Mouse (Mus musculus) intestine, embryonic 16.5 days (tissue): Measurements from ENCODE around the gene Rbm5. TPM values are rescaled to one million over a fixed set of nuclear protein-coding genes. Genes with fewer than 3 reads are reported as not detected.

Experiments used
- ATAC-seq: fragments of 200-750 bp; cut with Nextera tagmentation; 2 replicates; pipeline ENCODE4 v1.8.0; 2017; ENCODE audit warnings: moderate TSS enrichment, moderate library complexity
- H3K27ac ChIP-seq: fragments of 300-500 bp; sonication (generic); 2 replicates; pipeline ENCODE4 v1.5.1; 2014; ENCODE audit warnings: mild to moderate bottlenecking, low read length
- H3K27me3 ChIP-seq: fragments of 300-500 bp; sonication (generic); replicated peaks from 2 replicates; pipeline ENCODE4 v1.6.1; 2014; ENCODE audit warnings: low read length, control low read depth, mixed read lengths; ENCODE audit not compliant: control insufficient read depth, insufficient read depth
- H3K36me3 ChIP-seq: fragments of 300-500 bp; sonication (generic); 2 replicates; pipeline ENCODE4 v1.6.1; 2014; ENCODE audit warnings: low read length, control low read depth; ENCODE audit not compliant: control insufficient read depth, insufficient read depth
- H3K4me1 ChIP-seq: fragments of 300-500 bp; sonication (generic); 2 replicates; pipeline ENCODE4 v1.6.1; 2014; ENCODE audit warnings: low read length, control low read depth, mixed read lengths; ENCODE audit not compliant: control insufficient read depth, insufficient read depth
- H3K4me2 ChIP-seq: fragments of 300-500 bp; sonication (generic); 2 replicates; pipeline ENCODE4 v1.6.1; 2014; ENCODE audit warnings: low read depth, low read length, control low read depth
- H3K4me3 ChIP-seq: fragments of 300-500 bp; sonication (generic); 2 replicates; pipeline ENCODE4 v1.5.1; 2014; ENCODE audit warnings: mild to moderate bottlenecking, low read length
- H3K9ac ChIP-seq: fragments of 300-500 bp; sonication (generic); 2 replicates; pipeline ENCODE4 v1.6.1; 2014; ENCODE audit warnings: low read depth, low read length
- H3K9me3 ChIP-seq: fragments of 300-500 bp; sonication (generic); 2 replicates; pipeline ENCODE4 v1.6.1; 2016; ENCODE audit warnings: low read length, control low read depth; ENCODE audit not compliant: control insufficient read depth
- WGBS: fragments of 180-500 bp; shearing (Covaris S2); extraction: QIAGEN DNeasy Blood & Tissue Kit; methylation state at CpG from one replicate; pipeline ENCODE4 v1.1.7; 2014; 5-methylcytosine and 5-hydroxymethylcytosine counted together
- polyA plus RNA-seq: library from polyadenylated mRNA; unstranded; fragments of >200 nt; fragmentation: Nextera tagmentation; extraction: Ambion mirVana; gene quantifications from 2 replicates; pipeline ENCODE4 v1.2.1, GENCODE M21; 2015

The Rbm5 gene
- polyA plus RNA-seq, 1 experiment from 2014 or later, result 145 TPM

DNA sequence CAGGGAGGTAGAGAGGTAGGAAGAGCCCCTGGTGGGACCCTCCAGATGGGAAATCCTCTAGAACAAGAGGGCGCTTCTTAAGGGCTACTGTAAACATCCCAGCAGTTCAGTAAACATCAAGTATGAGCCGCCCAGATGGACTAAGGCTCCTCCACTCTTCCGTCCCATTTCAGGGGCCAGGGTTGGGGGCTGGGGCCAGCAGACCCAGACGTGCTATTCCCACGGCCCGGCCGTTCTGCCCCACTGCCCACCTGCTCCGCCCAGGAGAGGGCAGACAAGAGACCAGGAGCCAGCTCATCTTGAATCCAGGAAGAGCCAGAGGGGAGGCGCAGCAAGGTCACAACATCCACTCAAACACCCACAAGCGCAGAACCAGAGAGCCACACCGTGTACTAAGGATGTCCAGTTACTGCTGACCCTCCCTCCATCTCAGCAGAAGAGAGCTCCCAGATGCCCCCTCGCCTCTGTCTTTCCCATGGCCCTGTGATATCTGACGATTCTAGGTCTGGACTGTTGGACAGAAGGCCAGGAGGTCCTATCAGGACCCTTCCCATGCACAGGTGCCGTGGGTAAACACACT is 72.1 kb downstream of the Rbm5 start:
- H3K4me1 ChIP-seq, result peaks cover 70% of the 10 kb centered on the region
- 17% methylated on average over 14 of the region's 14 CpGs for WGBS
- no peaks in the 10 kb centered on the region for H3K36me3 ChIP-seq
- H3K9ac ChIP-seq, result 0 out of 2 replicates have a peak overlapping the region, but pooled peaks have one; percentile 23
- H3K4me3 ChIP-seq, result no peak overlapping the region
- H3K27me3 ChIP-seq, result no peaks in the 10 kb centered on the region
- H3K27ac ChIP-seq, result peak overlapping the region; percentile 65
- peak; percentile 19 for ATAC-seq
- no peaks in the 10 kb centered on the region for H3K9me3 ChIP-seq
- peak overlapping the region; percentile 30 for H3K4me2 ChIP-seq

DNA sequence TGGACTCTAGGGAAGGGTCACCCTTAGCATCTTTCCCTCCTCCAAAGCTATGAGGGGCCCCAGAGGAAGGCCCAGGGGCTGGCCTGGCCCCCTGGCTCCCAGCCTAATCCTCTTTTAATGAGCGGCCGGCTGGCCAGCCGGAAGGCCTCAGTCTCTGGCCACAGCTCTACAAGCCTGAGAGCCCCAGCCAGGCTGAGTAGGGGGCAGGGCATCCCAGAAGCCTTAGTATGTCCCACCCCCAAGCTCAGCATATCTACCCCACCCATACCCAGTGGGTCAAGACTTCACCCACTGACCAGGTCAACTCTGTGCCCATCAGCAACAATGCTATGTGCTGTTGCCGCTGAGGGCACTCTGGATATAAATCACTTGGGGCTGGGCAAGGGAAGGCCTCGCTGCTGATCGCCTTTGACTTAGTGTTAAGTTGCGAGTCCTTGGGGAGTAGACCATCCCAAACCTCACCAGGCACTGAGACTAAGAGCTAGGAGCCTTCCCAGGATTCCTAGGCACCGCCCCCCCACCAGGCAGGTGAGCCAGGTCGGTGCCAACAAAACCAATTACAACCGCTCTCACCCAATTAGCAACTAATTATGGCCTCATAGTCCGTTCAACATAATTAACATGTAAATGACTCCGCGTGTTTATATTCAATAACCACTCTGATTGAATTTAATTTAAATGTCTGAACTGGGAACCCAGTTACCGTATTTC is 72.8 kb downstream of the Rbm5 start:
- WGBS, result 34% methylated on average over 14 of the region's 14 CpGs
- H3K4me2 ChIP-seq, result peak overlapping the region; percentile 30; the same call in 1 of the 2 replicates

DNA sequence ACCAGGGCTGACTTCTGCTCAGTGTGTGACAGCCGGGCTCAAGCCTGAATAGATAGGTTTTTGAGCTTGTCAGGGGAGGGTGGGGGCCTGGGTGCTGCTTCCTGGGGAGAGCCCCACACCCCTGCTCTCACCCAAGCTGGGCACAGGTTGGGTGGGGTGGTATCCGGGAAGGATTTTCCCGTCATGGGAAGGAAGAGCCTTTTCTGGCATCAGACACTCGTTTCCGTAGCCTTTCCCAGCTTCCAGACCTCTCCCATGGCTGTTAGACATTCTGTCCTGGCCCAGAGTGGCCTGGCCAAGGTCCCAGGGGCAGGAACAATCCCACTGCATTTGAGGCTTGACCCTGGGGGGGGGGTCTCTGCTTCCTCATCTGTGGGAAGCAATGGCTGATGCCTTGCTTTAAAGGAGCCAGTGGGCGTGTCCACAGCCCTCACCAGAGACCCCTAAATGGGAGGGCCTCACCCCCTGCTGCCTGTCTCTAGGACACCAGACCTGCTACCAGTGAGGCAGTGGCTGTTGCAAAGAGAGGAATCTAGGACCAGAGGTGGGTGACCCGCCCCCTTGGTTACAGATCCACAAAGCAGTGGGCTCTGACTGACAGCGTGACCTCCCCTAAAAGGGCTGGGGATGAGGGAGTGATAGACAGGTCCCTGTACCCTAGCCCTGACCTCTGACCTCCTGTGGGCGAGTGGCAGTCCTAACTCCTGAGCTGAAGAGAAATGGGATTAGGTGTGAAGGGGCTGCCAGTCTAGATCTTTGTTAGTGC is 73.8 kb downstream of the Rbm5 start:
- Histone ChIP-seq H3K27me3 (no peaks in the 10 kb centered on the region), H3K36me3 (no peaks in the 10 kb centered on the region), H3K4me2 (no peak overlapping the region), H3K27ac (0 out of 2 replicates have a peak overlapping the region, but pooled peaks have one; percentile 31), H3K4me3 (no peak overlapping the region), H3K4me1 (peaks cover 57% of the 10 kb centered on the region), H3K9ac (no peak overlapping the region), H3K9me3 (no peaks in the 10 kb centered on the region)
- WGBS, result 67% methylated on average over 9 of the region's 9 CpGs
- ATAC-seq, result no peak

More for the DNA sequence above, 72.8 kb downstream of the Rbm5 start:
- H3K4me1 ChIP-seq, result peaks cover 66% of the 10 kb centered on the region
- H3K9ac ChIP-seq, result no peak overlapping the region
- peak; percentile 17; the same call in 1 of the 2 replicates for ATAC-seq
- H3K36me3 ChIP-seq, result no peaks in the 10 kb centered on the region
- no peaks in the 10 kb centered on the region for H3K27me3 ChIP-seq
- no peak overlapping the region for H3K4me3 ChIP-seq
- no peaks in the 10 kb centered on the region for H3K9me3 ChIP-seq
- peak overlapping the region; percentile 65 for H3K27ac ChIP-seq

DNA sequence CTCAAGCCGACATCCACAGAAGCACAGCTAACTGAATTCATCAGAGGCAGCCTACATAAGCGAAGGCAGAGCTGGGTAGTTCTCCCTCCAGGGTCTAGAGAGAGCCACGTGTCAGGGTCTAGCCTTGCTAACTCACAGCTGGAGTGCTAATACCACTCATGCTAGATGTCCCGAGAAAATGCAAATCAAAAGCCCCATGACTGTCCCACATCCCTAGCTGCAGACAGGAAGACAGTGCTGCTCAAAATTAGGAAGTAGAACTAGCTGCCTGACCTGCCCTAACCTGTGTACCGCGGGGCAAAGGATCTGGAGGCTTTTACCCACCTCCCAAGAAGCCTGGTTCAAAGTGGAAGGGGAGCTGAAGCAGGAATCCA is 74.7 kb downstream of the Rbm5 start:
- H3K9ac ChIP-seq, result no peak overlapping the region
- no peaks in the 10 kb centered on the region for H3K9me3 ChIP-seq
- no peak overlapping the region for H3K4me3 ChIP-seq
- H3K27me3 ChIP-seq, result no peaks in the 10 kb centered on the region
- no peak overlapping the region for H3K4me2 ChIP-seq
- WGBS, result 47% methylated on average over 6 of the region's 6 CpGs
- 0 out of 2 replicates have a peak overlapping the region, but pooled peaks have one; percentile 13 for H3K27ac ChIP-seq
- ATAC-seq, result no peak
- H3K36me3 ChIP-seq, result no peaks in the 10 kb centered on the region
- peaks cover 49% of the 10 kb centered on the region for H3K4me1 ChIP-seq

DNA sequence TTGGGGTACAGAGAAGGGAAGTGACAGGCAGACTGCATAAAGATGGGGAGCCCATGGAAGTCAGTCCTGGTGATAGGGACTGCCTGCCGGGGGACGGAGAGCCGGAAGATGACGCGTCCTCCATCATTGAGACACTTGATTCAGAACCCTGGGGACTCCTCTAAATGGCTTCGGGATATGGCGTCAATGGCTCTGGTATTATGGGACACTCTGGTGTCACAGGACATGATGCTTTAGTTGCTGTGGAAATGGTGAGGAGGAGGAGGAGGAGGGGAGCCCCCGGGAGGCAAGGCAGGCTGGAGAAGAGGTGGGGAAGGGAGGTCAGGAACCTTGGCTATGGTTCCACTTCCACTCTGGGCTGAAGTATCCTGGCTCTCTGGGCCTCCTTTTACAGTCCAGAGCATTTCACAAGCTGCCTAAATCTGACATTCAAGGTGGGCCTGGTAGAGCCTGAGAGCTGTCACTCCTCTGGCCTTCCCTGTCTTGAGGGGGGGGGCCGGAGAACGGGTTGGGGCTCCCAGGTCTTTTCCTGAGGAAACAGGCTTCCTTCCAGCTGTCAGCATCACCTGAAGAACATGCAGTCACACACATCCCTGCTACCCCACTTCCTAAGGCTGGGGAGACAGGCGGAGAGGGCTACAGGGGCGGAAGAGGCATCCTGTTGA is 75.2 kb downstream of the Rbm5 start:
- H3K36me3 ChIP-seq, result no peaks in the 10 kb centered on the region
- peaks cover 44% of the 10 kb centered on the region for H3K4me1 ChIP-seq
- 0 out of 2 replicates have a peak overlapping the region, but pooled peaks have one; percentile 13 for H3K27ac ChIP-seq
- no peaks in the 10 kb centered on the region for H3K27me3 ChIP-seq
- no peak overlapping the region for H3K9ac ChIP-seq
- 82% methylated on average over 12 of the region's 12 CpGs for WGBS
- H3K4me2 ChIP-seq, result no peak overlapping the region
- H3K4me3 ChIP-seq, result no peak overlapping the region
- no peak for ATAC-seq
- no peaks in the 10 kb centered on the region for H3K9me3 ChIP-seq

DNA sequence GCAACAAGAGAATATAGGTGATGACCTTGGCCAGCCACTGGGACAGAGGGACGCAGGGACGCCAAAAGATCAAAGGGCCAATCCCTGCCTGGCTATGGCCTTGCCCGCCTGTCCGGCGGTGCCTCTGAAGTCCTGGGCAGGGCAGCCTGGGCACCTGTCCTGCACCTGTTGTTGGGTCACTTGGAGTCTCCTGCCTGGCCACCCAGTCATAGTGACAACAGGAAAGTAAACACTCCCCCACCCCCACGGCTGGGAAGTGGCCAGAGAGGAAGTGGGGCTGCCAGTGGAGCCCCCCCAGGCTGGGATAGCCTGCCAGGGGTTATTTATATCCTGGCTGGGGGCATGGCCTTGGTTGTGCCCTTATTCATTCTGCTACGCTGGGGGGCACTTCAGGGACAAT is 76.2 kb downstream of the Rbm5 start:
- no peak overlapping the region for H3K4me3 ChIP-seq
- ATAC-seq, result no peak
- no peak overlapping the region for H3K9ac ChIP-seq
- H3K27ac ChIP-seq, result no peak overlapping the region
- no peaks in the 10 kb centered on the region for H3K27me3 ChIP-seq
- 73% methylated on average over 7 of the region's 7 CpGs for WGBS
- no peak overlapping the region for H3K4me2 ChIP-seq
- H3K36me3 ChIP-seq, result no peaks in the 10 kb centered on the region
- peaks cover 35% of the 10 kb centered on the region for H3K4me1 ChIP-seq
- no peaks in the 10 kb centered on the region for H3K9me3 ChIP-seq

DNA sequence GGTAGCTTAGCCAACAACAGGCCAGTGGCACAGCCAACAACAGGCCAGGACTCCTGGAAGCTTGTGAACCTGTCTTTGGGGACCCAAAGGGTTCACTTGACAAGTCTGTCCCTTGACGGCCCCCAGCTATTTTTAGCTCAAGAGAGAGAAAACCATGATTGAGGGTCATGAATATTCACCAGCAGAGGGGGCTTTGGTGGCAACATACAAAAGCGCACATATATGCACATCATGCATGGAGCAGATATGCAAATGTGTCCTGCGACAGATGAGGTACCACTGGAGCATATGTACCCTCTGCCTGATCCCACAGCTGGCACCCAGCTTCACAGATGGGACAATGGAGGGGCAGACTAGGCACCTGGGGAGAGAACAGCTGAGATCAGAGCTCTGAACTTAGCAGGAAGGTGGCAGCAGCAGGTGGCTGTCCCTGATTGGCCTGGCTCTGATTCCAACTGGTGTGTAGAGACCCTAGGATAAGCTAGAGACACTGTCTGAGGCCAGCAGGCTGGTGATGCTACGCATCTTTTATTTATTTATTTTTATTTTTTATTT is 77.3 kb downstream of the Rbm5 start:
- ATAC-seq, result no peak
- H3K27me3 ChIP-seq, result no peaks in the 10 kb centered on the region
- H3K36me3 ChIP-seq, result no peaks in the 10 kb centered on the region
- H3K9me3 ChIP-seq, result no peaks in the 10 kb centered on the region
- 0 out of 2 replicates have a peak overlapping the region, but pooled peaks have one; percentile 4 for H3K9ac ChIP-seq
- no peak overlapping the region for H3K4me2 ChIP-seq
- peaks cover 24% of the 10 kb centered on the region for H3K4me1 ChIP-seq
- H3K27ac ChIP-seq, result no peak overlapping the region
- H3K4me3 ChIP-seq, result no peak overlapping the region
- 64% methylated on average over 4 of the region's 4 CpGs for WGBS

DNA sequence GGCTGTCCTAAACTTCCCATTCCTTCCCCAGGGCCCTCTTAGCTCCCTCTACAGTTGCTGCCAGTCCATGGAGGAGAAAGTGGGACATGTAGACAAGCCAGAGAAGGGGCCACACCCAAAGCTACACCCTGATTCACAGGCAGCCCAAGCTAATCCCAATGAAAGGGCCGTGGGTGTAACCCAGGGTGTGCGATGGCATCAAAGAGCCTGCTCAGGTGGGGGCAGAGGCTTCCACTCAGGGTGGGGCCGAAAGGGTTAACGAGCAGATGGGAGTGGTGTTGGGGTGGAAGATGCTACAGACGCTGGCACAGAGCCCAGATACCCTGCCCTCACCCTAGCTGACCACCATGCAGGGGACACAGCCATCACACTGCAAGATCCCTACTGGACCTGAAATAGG is 78.0 kb downstream of the Rbm5 start:
- Histone ChIP-seq H3K27me3 (no peaks in the 10 kb centered on the region), H3K36me3 (peaks cover 4% of the 10 kb centered on the region; the same call in 1 of the 2 replicates), H3K9ac (no peak overlapping the region), H3K4me2 (no peak overlapping the region), H3K4me1 (peaks cover 17% of the 10 kb centered on the region), H3K27ac (no peak overlapping the region), H3K9me3 (no peaks in the 10 kb centered on the region), H3K4me3 (no peak overlapping the region)
- WGBS, result 68% methylated on average over 5 of the region's 5 CpGs
- ATAC-seq, result no peak

DNA sequence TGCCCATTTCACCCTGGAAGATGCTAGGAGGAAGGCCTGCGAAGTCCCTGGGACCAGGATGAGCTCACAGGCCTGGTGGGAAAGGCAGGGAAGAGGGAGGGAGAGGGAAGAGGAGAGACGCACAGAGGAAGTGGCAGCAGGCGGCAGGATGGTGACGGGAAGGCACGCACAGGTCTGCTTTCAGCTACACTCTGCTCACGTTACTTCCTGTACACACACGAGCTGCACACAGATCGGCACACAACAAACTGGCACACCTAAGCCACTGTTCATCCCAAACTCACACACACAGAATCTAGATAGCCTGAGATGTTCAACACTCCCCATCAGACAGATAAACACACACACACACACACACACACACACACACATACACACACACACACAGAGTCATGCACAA is 80.4 kb downstream of the Rbm5 start:
- Histone ChIP-seq H3K9ac (no peak overlapping the region), H3K36me3 (peaks cover 9% of the 10 kb centered on the region; the same call in 1 of the 2 replicates), H3K4me2 (no peak overlapping the region), H3K27me3 (no peaks in the 10 kb centered on the region), H3K4me1 (no peaks in the 10 kb centered on the region), H3K4me3 (no peak overlapping the region), H3K9me3 (no peaks in the 10 kb centered on the region), H3K27ac (no peak overlapping the region)
- WGBS, result 77% methylated on average over 8 of the region's 8 CpGs
- ATAC-seq, result no peak
